Mouse (Mus musculus) naive thymus-derived CD4-positive, alpha-beta T cell, adult 5 months (primary cell): Measurements from ENCODE around the gene Gm11756. TPM values are rescaled to one million over a fixed set of nuclear protein-coding genes. Genes with fewer than 3 reads are reported as not detected.

ENCODE experiments used
- polyA plus RNA-seq: library from polyadenylated mRNA; unstranded; fragments of 100-300 nt; shearing (Covaris generic); gene quantifications from one replicate; pipeline ENCODE4 v1.2.1, GENCODE M21; 2017

Gene Gm11756
- polyA plus RNA-seq = not detected

DNA sequence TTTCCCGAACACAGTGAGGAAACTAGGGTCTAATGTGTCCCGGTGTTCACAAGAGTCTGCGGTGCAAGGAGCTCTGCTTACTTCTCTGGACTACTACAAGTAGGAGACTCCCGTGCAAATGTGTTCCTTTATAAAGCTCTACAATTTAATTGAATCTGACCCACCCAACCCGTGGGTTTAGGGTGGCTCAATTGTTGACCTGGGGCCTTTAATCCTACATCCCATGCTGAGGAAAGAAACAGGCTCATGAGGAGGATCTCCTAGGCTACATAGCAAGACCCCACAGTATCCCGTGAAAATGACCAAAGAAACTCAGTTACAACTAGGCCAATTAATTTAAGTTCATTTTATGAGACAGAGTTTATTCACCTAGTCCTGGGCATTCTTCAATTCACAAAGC lies at the start of gene Gm11756:
Gm11756 (minus strand) TSS at position 101 of the 400 bp plus-strand sequence.

DNA sequence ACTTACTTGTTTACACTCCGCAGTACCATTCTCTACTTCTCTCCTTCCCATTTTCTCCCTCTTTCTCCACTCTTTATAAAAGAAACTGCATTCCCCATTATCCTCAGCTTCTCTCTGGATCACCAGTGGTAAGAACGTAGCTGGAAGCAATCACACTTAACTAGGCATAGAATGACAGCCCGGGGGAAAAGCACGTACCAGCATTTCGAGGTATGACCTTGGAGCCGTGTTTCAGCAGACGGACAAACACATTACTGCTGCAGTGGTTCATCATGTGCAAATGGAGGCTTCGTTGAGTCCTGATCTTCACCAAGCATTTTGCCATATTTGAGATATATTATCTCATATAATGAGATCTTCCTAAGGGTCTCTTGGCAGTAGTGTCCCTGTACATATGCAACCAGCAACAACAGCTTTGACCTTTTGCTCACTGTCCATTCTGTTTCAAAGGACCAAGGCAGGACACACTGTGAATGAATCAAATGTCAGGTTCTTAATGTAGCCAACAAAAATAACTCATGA lies 29.9 kb upstream of the Gm11756 start, which contains the start of gene 2310002L09Rik:
2310002L09Rik (minus strand) TSS at position 472 of the 522 bp plus-strand sequence.

DNA sequence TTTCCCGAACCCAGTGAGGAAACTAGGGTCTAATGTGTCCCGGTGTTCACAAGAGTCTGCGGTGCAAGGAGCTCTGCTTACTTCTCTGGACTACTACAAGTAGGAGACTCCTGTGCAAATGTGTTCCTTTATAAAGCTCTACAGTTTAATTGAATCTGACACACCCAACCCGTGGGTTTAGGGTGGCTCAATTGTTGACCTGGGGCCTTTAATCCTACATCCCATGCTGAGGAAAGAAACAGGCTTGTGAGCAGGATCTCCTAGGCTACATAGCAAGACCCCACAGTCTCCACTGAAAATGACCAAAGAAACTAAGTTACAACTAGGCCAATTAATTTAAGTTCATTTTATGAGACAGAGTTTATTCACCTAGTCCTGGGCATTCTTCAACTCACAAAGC lies 14.7 kb downstream of the Gm11756 start, which contains the start of gene Gm13871:
Gm13871 (minus strand) TSS at position 101 of the 400 bp plus-strand sequence.

DNA sequence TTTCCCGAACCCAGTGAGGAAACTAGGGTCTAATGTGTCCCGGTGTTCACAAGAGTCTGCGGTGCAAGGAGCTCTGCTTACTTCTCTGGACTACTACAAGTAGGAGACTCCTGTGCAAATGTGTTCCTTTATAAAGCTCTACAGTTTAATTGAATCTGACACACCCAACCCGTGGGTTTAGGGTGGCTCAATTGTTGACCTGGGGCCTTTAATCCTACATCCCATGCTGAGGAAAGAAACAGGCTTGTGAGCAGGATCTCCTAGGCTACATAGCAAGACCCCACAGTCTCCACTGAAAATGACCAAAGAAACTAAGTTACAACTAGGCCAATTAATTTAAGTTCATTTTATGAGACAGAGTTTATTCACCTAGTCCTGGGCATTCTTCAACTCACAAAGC lies 29.5 kb downstream of the Gm11756 start, which contains the start of gene Gm11757:
Gm11757 (minus strand) TSS at position 101 of the 400 bp plus-strand sequence.

DNA sequence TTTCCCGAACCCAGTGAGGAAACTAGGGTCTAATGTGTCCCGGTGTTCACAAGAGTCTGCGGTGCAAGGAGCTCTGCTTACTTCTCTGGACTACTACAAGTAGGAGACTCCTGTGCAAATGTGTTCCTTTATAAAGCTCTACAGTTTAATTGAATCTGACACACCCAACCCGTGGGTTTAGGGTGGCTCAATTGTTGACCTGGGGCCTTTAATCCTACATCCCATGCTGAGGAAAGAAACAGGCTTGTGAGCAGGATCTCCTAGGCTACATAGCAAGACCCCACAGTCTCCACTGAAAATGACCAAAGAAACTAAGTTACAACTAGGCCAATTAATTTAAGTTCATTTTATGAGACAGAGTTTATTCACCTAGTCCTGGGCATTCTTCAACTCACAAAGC lies 44.4 kb downstream of the Gm11756 start, which contains the start of gene Gm11758:
Gm11758 (minus strand) TSS at position 101 of the 400 bp plus-strand sequence.

Other genes starting within 250 kb of the Gm11756 start
- not detected for gene Gm428, start 237.2 kb downstream of the Gm11756 start, polyA plus RNA-seq
- 0.06 TPM for gene Rasef, start 129.8 kb downstream of the Gm11756 start, polyA plus RNA-seq
- not detected for gene Gm11758, start 44.5 kb downstream of the Gm11756 start, polyA plus RNA-seq
- gene Gm11757, start 29.6 kb downstream of the Gm11756 start, polyA plus RNA-seq = not detected
- not detected for gene Gm13871, start 14.8 kb downstream of the Gm11756 start, polyA plus RNA-seq
- gene 2310002L09Rik, start 30.1 kb upstream of the Gm11756 start, polyA plus RNA-seq = not detected
- not detected for gene Frmd3, start 92.7 kb upstream of the Gm11756 start, polyA plus RNA-seq